Mouse (Mus musculus) erythroblast, embryonic 14.5 days (primary cell): Measurements from ENCODE around the gene Liph.

Experiments
- GATA1 ChIP-seq: IDR thresholded peaks from 2 replicates; pipeline ENCODE4 v1.6.1; 2012; ENCODE audit warnings: low read length, inconsistent platforms, mixed read lengths
- TAL1 ChIP-seq: IDR thresholded peaks from 3 replicates; pipeline ENCODE4 v1.6.1; 2012; ENCODE audit warnings: low read length, inconsistent platforms, mixed read lengths

DNA sequence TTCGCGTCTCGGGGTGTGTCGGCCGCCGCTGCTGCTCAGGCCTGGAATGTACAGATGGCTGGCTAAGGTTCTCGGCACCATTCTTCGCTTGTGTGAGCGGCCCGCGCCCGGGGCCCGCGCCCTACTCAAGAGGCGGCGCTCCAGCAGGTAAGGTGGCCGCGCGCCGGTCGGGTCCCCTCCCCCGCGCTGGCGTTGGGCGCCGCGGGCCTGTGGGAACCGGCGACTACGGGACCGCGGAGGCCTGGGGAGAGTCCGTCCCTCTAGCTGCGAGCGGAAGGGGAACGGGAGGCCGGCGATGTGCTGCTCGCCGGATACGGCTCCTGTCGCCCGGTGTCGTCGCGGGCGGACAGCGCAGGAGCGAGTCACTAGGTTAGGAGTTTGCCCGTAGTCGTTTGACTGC, 14.1 kb upstream of the Liph start:
- TF ChIP-seq GATA1 (no peak), TAL1 (no peak)
